Mouse (Mus musculus): ENCODE measurements around the gene Alkbh2. TPM values are rescaled to one million over a fixed set of nuclear protein-coding genes. Genes with fewer than 3 reads are reported as not detected.

Gene Alkbh2
- polyA plus RNA-seq, 1 experiment = 9.6 TPM

DNA sequence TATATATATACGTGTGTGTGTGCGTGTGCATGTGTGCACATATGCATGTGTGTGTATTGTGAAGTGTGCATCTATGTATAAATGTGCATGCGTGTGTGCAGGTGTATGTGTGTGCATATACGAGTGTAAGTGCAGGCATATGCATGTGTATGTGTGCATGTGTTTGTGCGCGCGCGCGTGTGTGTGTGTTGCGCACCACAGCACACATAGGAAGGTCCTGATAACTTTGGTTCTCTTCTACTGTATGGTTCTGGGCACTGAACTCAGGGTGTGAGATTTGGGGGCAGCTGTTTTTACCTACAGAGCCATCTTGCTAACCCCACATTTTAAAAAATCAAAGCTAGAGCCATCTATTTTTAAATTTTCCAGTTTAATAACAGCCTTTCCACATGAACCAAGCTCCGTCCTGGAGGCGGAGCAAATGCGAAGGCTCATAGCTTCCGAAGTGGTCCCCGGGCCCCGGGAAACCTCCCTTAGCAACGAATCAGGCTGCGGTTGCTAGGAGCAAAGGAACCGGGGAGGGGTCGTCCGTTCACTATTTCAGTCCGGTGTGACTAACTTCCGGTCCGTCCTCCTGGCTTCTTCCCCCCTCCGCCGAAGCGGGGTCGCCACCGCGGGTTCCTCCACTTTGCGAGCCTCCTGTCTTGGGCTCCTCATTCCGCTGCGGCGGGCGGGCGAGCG lies 28.2 kb downstream of the Alkbh2 start:
- WGBS = 7% methylated on average over 37 of the region's 37 CpGs
- TF ChIP-seq CTCF (conservative IDR thresholded peaks at IDR 0.05; ENCODE audit: insufficient read depth, insufficient read length, low read depth, low read length) = no peak
- no peak for TF ChIP-seq POLR2A (IDR thresholded peaks at IDR 0.05; ENCODE audit: low read depth, low read length)
- no peaks in the 10 kb centered on the region for H3K27me3 ChIP-seq (replicated peaks; ENCODE audit: control insufficient read depth, insufficient read depth, low read length)
- DNase-seq = peak; percentile 93
- peaks cover 5% of the 10 kb centered on the region; the same call in 1 of the 2 replicates for H3K4me1 ChIP-seq (ENCODE audit: control insufficient read depth, insufficient read depth, low read length)
- H3K4me3 ChIP-seq (ENCODE audit: insufficient read depth, low read depth, low read length) = peak overlapping the region; percentile 73
- H3K36me3 ChIP-seq (ENCODE audit: control insufficient read depth, insufficient read depth, low read length) = no peaks in the 10 kb centered on the region
- no peak overlapping the region for H3K27ac ChIP-seq (ENCODE audit: insufficient read depth, low read depth, low read length)

DNA sequence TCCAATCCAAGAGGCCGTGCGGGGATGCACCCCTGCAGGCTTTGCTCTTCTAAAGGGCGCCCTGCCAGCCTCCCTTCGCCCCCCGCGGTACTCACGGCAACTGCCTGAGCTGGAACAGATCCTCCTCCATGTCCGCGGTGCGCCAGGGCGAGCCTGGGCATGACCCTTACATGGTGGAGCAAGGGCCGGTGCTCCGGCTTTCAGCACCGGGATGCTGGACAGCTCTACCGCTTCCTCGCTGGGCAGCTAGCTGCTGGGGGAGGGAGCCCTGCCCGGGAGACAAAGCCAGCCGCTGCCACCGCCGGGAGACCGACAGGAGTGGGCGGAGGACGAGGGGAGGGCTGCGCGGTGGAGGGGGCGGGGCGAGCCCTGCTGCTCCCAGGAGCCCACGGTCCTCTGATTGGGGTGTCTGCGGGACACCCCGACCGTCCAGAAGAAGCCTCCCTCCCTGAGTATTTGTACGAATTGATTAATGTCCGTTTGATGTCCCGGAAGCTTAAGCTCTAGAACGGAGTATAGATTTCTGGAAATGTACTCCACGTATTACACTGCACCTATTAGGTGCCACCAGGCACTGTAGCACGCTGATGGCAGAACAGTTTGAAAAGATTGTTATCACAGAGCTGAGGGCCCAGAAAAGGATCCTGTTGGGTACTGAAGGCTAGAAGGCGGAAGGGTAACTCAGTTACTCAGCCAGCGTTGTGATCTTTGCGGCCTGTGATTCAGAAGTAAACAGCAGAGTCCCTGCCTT lies 36.8 kb downstream of the Alkbh2 start, which contains the start of gene Svop:
Gene Svop, minus strand, starts transcription at position 514 of the 751 bp plus-strand sequence.
- H3K4me1 ChIP-seq (ENCODE audit: control insufficient read depth, insufficient read depth, low read length) = no peaks in the 10 kb centered on the region
- TF ChIP-seq POLR2A (IDR thresholded peaks at IDR 0.05; ENCODE audit: low read depth, low read length) (no peak), CTCF (conservative IDR thresholded peaks at IDR 0.05; ENCODE audit: insufficient read depth, insufficient read length, low read depth, low read length) (no peak)
- H3K4me3 ChIP-seq (ENCODE audit: insufficient read depth, low read depth, low read length) = no peak within 1 kb of the TSS
- no peaks in the 10 kb centered on the region for H3K36me3 ChIP-seq (ENCODE audit: control insufficient read depth, insufficient read depth, low read length)
- DNase-seq = peak; percentile 73
- H3K27me3 ChIP-seq (replicated peaks; ENCODE audit: control insufficient read depth, insufficient read depth, low read length) = no peaks in the 10 kb centered on the region
- no peak within 1 kb of the TSS for H3K27ac ChIP-seq (ENCODE audit: insufficient read depth, low read depth, low read length)
- WGBS = 4% methylated on average over 38 of the region's 40 CpGs

DNA sequence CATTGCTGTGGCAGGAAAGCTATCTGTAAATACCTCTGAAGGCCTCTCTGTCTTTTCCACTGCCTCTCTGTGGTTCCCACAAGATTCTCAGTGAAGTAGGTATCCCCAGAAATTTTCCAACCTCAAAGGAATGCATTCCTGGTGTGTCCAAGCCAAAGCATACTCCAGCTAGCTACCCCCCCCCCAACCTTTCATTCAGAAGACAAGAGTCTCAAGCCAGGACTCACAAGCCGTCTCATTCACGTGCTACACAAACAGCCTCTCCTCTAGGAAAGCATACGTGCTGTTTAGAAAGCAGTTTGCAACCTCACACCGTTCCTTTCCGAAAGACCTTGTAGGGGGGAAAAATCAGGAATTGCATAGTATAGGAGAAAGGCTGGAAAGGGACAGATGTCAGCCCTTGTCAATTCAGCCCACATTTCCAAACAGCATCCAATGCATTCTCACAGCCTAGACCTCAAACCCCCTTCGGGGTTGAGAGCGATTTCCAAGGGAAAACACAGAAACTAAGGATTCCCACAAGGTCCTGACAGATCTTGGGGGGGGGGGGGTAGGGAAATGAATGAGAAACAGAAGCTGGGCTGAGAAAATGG lies 37.5 kb downstream of the Alkbh2 start:
- no peak for DNase-seq
- 36% methylated on average over 7 of the region's 7 CpGs for WGBS
- TF ChIP-seq CTCF (conservative IDR thresholded peaks at IDR 0.05; ENCODE audit: insufficient read depth, insufficient read length, low read depth, low read length) (no peak), POLR2A (IDR thresholded peaks at IDR 0.05; ENCODE audit: low read depth, low read length) (no peak)

DNA sequence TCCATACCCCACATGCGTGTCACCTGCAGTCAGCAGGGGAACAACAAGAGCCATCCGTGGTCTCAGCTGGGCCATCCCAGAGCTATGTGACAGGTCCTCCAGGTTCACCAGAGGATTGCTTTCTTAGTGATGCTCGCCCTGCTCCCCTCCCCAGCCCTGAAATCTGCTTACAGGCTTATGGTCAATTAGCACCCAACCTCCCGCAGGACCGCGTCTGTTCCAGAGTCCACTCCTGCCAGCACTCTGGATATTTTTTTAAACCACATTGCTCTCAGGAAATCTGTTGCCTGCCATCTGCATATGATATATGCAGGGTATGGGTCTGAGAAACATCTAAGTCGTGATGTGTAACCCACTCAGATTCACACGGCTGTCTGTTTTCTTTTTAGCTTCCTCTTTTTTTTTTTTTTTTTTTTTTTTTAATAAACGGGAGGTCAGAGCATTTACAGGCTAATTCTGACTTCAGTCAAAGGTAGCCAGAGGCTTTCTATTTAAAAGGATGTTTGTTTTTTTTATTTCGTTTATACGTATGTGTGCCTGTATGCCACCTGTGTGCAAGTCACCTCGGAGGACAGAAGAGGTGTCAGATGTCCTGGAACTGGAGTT lies 40.0 kb downstream of the Alkbh2 start:
- no peak for DNase-seq
- TF ChIP-seq POLR2A (IDR thresholded peaks at IDR 0.05; ENCODE audit: low read depth, low read length) (no peak), CTCF (conservative IDR thresholded peaks at IDR 0.05; ENCODE audit: insufficient read depth, insufficient read length, low read depth, low read length) (no peak)
- Histone ChIP-seq H3K4me1 (ENCODE audit: control insufficient read depth, insufficient read depth, low read length) (no peaks in the 10 kb centered on the region), H3K27ac (ENCODE audit: insufficient read depth, low read depth, low read length) (no peak overlapping the region), H3K27me3 (replicated peaks; ENCODE audit: control insufficient read depth, insufficient read depth, low read length) (no peaks in the 10 kb centered on the region), H3K4me3 (ENCODE audit: insufficient read depth, low read depth, low read length) (no peak overlapping the region), H3K36me3 (ENCODE audit: control insufficient read depth, insufficient read depth, low read length) (no peaks in the 10 kb centered on the region)
- 64% methylated on average over 12 of the region's 12 CpGs for WGBS

More for the DNA sequence above, 37.5 kb downstream of the Alkbh2 start:
- Histone ChIP-seq H3K36me3 (ENCODE audit: control insufficient read depth, insufficient read depth, low read length) (no peaks in the 10 kb centered on the region), H3K4me3 (ENCODE audit: insufficient read depth, low read depth, low read length) (no peak overlapping the region), H3K4me1 (ENCODE audit: control insufficient read depth, insufficient read depth, low read length) (no peaks in the 10 kb centered on the region), H3K27me3 (replicated peaks; ENCODE audit: control insufficient read depth, insufficient read depth, low read length) (no peaks in the 10 kb centered on the region), H3K27ac (ENCODE audit: insufficient read depth, low read depth, low read length) (no peak overlapping the region)

DNA sequence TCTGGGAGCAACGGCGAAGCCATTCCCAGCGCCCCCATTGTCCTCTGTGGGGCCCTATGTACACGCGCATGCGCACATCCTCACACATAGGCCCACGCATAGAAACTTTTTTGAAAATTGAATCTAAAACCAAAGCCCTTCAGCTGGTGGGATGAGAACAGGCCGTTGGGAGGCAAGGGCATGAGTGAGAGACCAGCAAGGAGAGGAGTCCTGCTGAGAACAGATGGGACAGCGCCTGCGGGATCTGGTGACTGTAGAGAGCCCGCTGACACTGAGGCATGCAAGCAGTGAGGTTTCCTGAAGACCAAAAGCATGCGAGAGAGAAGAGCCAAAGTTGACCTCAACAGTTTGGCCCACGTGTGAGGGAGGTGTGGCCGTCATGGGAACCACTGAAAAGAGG lies 42.5 kb downstream of the Alkbh2 start:
- TF ChIP-seq POLR2A (IDR thresholded peaks at IDR 0.05; ENCODE audit: low read depth, low read length) = no peak
- TF ChIP-seq CTCF (conservative IDR thresholded peaks at IDR 0.05; ENCODE audit: insufficient read depth, insufficient read length, low read depth, low read length) = no peak
- Histone ChIP-seq H3K36me3 (ENCODE audit: control insufficient read depth, insufficient read depth, low read length) (no peaks in the 10 kb centered on the region), H3K4me1 (ENCODE audit: control insufficient read depth, insufficient read depth, low read length) (no peaks in the 10 kb centered on the region), H3K27me3 (replicated peaks; ENCODE audit: control insufficient read depth, insufficient read depth, low read length) (no peaks in the 10 kb centered on the region), H3K4me3 (ENCODE audit: insufficient read depth, low read depth, low read length) (no peak overlapping the region), H3K27ac (ENCODE audit: insufficient read depth, low read depth, low read length) (no peak overlapping the region)
- no peak for DNase-seq
- WGBS = 77% methylated on average over 14 of the region's 14 CpGs

DNA sequence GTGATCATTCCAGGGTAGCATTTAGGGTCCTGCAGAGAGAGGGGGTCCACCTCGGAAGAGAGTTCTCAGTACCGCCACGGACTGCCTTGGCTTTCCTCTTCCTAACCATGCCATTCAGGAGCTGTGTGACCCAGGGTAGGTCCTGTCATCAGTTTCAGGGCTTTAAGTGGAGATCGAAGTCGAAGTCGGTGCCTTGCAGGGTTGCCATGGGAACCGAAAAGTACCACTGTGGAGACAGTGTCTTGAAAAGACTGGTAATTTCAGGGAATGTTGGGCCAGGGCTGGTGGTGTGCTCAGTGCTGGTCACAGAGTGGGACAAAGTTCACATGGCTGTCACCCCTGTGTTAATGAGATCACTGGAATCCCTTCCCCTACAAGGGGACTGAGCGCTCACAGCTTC lies 51.0 kb downstream of the Alkbh2 start:
- no peaks in the 10 kb centered on the region for H3K27me3 ChIP-seq (replicated peaks; ENCODE audit: control insufficient read depth, insufficient read depth, low read length)
- H3K4me1 ChIP-seq (ENCODE audit: control insufficient read depth, insufficient read depth, low read length) = no peaks in the 10 kb centered on the region
- no peak for TF ChIP-seq POLR2A (IDR thresholded peaks at IDR 0.05; ENCODE audit: low read depth, low read length)
- TF ChIP-seq CTCF (conservative IDR thresholded peaks at IDR 0.05; ENCODE audit: insufficient read depth, insufficient read length, low read depth, low read length) = no peak
- 71% methylated on average over 8 of the region's 8 CpGs for WGBS
- H3K36me3 ChIP-seq (ENCODE audit: control insufficient read depth, insufficient read depth, low read length) = no peaks in the 10 kb centered on the region
- no peak for DNase-seq
- H3K27ac ChIP-seq (ENCODE audit: insufficient read depth, low read depth, low read length) = no peak overlapping the region
- no peak overlapping the region for H3K4me3 ChIP-seq (ENCODE audit: insufficient read depth, low read depth, low read length)

Other genes starting within 250 kb of the Alkbh2 start
- 43.1 and 43.5 TPM in 2 replicates for gene Coro1c, start 219.5 kb downstream of the Alkbh2 start, polyA plus RNA-seq (2012; rRNA removed)
- 11.3 and 12.1 TPM in 2 replicates for gene Ssh1, start 134.3 kb downstream of the Alkbh2 start, polyA plus RNA-seq (2012; rRNA removed)
- gene Dao, start 124.5 kb downstream of the Alkbh2 start, polyA plus RNA-seq (2012; rRNA removed) = 369 and 376 TPM in 2 replicates
- 24.6 and 26.4 TPM in 2 replicates for gene Usp30, start 62.8 kb downstream of the Alkbh2 start, polyA plus RNA-seq (2012; rRNA removed)
- 0.34 and 0.45 TPM in 2 replicates for gene Svop, start 36.6 kb downstream of the Alkbh2 start, polyA plus RNA-seq (2012; rRNA removed)
- gene Ung, start 2.2 kb upstream of the Alkbh2 start, polyA plus RNA-seq (2012; rRNA removed) = 2.6 and 3.7 TPM in 2 replicates
- gene Acacb, start 18.3 kb upstream of the Alkbh2 start, polyA plus RNA-seq (2012; rRNA removed) = 34.5 and 36.6 TPM in 2 replicates
- not detected in 2 replicates for gene Foxn4, start 145.6 kb upstream of the Alkbh2 start, polyA plus RNA-seq (2012; rRNA removed)
- gene Myo1h, start 160.9 kb upstream of the Alkbh2 start, polyA plus RNA-seq (2012; rRNA removed) = 0.09 and 0.22 TPM in 2 replicates